Mouse (Mus musculus) urinary bladder, postnatal 25 days (tissue): ENCODE data around the gene Ssu2.

Experiments used
- DNase-seq: peaks from one replicate; pipeline ENCODE4 v3.0.0; 2022; ENCODE audit warnings: low spot score

The Ssu2 gene

GRCm38 (mm10) chr6:112339016-112339415 is 48.8 kb downstream of the Ssu2 start:
- no peak for DNase-seq

- DNase-seq: no peak
Observed at GRCm38 (mm10) chr6:112337667-112338066, 50.2 kb downstream of the Ssu2 start.

GRCm38 (mm10) chr6:112333930-112334329 is 53.9 kb downstream of the Ssu2 start:
- no peak for DNase-seq

GRCm38 (mm10) chr6:112331223-112331598 is 56.6 kb downstream of the Ssu2 start:
- DNase-seq: no peak

- DNase-seq: no peak
Observed at GRCm38 (mm10) chr6:112330520-112331222, 57.2 kb downstream of the Ssu2 start.

GRCm38 (mm10) chr6:112327793-112328192 is 60.0 kb downstream of the Ssu2 start:
- DNase-seq: no peak

- no peak for DNase-seq
Observed at GRCm38 (mm10) chr6:112325213-112325612, 62.6 kb downstream of the Ssu2 start.

- DNase-seq: no peak
Observed at GRCm38 (mm10) chr6:112322916-112323315, 64.9 kb downstream of the Ssu2 start.

GRCm38 (mm10) chr6:112320679-112321078 is 67.1 kb downstream of the Ssu2 start:
- DNase-seq: no peak

- no peak for DNase-seq
Observed at GRCm38 (mm10) chr6:112319449-112319848, 68.4 kb downstream of the Ssu2 start.

- no peak for DNase-seq
Observed at GRCm38 (mm10) chr6:112311385-112311784, 76.4 kb downstream of the Ssu2 start.

- no peak for DNase-seq
Observed at GRCm38 (mm10) chr6:112309330-112309938, 78.4 kb downstream of the Ssu2 start.
